Mouse (Mus musculus): Measurements from ENCODE around the gene Supt6.
"Not testable (repeated sequence)": the region's sequence is repeated elsewhere in the genome, so short reads cannot be mapped to it uniquely, and the experiment has no call there.

Gene Supt6

GRCm38 (mm10) chr11:78223586-78223985 lies 22.2 kb downstream of the Supt6 start:
- DNase-seq (ENCODE audit: low spot score in 2 of 2), result no peak

GRCm38 (mm10) chr11:78215709-78216317 lies 30.0 kb downstream of the Supt6 start:
- peak in 1 of 2 experiments; percentile 33 for DNase-seq (ENCODE audit: low spot score in 2 of 2)

GRCm38 (mm10) chr11:78213086-78213817 lies 32.5 kb downstream of the Supt6 start:
- no peak for DNase-seq (ENCODE audit: low spot score in 2 of 2)

GRCm38 (mm10) chr11:78211513-78211912 lies 34.3 kb downstream of the Supt6 start:
- DNase-seq (ENCODE audit: low spot score in 2 of 2), result no peak

- no peak for DNase-seq (ENCODE audit: low spot score in 2 of 2)
Measured at GRCm38 (mm10) chr11:78210615-78211014, 35.2 kb downstream of the Supt6 start.

DNA sequence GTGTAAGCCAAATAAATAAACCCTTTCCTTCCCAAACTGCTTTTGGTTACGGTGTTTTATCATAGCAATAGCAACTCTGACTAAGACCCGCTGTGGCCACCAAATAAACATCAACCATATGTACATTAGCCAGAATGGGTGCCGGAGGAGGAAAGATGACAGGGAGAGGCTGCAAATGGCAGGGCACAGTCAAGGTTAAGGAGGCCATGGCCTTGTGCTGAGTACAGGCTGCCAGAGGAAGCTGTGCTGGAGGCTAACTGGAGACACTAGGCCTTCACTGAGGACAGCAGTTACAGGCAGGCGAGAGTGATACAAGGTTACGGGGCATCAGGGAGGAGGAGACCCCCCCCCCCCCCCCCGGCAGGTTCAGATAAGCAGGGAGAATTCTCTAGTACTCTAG lies 35.9 kb downstream of the Supt6 start:
- DNase-seq (ENCODE audit: low spot score in 2 of 2), result no peak

DNA sequence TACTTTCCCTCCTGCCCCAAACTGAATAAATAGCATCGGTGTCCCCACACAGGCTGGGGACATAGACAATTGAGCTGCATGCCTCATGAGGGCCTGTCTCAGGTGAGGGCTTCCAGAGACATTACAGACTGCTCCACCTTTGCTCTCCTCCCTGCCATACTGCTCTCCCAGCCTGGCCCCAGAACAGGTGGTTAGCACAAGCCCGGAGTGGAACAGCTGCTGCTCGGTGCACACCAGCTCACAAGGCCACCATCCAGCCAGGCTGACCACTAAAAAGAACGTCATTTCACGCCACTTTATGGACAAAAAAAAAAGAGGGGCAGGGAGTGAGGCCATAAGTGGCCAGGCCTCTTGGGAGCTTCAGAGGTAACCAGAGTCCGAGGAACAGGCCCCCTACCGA lies 38.6 kb downstream of the Supt6 start:
- DNase-seq (ENCODE audit: low spot score in 2 of 2), result no peak

DNA sequence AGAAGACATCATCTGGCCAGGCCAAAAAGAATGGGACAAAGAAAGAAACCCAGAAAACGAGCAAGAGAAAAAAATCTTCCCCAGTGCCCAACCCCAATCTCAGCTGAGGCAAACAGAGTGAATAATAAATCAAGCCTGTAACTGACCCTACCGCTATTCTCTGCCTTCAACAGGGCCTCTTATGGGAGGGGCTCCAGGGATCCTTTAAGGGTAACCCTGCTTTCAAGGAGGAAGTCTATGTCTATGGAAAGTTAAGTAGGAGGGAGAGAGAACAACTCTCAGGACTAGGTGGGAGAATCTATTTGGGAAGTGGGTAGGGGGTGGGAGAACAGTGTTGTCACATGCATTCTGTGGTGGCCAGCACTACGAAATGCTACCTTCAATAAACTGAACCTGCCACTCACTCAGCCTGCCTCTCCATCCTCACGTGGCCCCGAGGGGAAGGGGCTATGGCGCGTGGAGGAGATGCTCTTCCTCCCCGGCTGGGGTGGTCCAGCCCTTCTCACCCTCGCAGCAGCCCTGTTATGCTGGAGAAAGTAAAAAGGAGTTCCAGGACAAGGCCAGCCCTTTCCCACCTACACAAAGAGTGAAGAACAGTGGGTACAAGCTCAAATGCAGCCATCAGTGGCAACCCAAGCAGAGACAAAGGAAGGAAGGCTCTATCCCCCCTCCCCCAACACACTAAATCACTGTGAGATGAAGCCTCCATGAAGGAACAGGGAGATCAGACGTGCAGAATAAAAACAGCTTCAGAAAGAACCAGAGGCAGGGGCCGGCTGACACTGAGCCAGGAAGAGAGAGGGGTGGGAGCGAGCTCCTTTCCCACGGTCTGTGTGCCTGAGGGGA lies 40.2 kb downstream of the Supt6 start:
- DNase-seq (ENCODE audit: low spot score in 2 of 2), result no peak

- DNase-seq (ENCODE audit: low spot score in 2 of 2), result no peak
Measured at GRCm38 (mm10) chr11:78204287-78204686, 41.5 kb downstream of the Supt6 start.

GRCm38 (mm10) chr11:78202372-78202771 lies 43.4 kb downstream of the Supt6 start:
- DNase-seq (ENCODE audit: low spot score in 2 of 2), result no peak

DNA sequence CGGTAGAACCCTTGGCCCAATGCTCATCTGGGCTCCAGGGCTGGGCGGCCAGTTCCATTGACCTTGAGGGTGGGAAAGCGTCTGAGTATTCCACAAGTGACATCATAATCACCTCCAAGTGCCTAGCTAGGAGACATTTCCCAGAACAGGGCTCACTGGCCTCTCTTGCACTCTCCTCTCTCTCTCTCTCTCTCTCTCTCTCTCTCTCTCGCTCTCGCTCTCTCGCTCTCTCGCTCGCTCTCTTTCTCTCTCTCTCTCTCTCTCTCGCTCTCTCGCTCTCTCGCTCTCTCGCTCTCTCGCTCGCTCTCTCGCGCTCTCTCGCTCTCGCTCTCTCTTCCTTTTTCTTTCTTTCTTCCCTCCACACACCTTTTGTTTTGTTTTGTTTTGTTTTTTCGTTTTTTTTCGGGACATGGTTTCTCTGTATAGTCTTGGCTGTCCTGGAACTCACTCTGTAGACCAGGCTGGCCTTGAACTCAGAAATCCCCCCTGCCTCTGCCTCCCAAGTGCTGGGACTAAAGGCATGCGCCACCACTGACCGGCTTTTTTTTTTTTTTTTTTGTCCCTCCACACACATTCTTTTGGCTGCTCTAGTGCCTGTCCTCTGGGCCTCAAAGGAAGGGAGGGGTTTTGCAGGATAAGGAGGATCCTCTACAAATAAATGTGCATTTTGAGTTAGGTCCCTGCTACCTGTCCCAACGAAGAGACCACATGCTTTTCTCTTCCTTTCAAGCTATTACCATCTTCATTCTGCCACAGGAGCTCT lies 50.5 kb downstream of the Supt6 start:
- no peak for DNase-seq (ENCODE audit: low spot score in 2 of 2)

DNA sequence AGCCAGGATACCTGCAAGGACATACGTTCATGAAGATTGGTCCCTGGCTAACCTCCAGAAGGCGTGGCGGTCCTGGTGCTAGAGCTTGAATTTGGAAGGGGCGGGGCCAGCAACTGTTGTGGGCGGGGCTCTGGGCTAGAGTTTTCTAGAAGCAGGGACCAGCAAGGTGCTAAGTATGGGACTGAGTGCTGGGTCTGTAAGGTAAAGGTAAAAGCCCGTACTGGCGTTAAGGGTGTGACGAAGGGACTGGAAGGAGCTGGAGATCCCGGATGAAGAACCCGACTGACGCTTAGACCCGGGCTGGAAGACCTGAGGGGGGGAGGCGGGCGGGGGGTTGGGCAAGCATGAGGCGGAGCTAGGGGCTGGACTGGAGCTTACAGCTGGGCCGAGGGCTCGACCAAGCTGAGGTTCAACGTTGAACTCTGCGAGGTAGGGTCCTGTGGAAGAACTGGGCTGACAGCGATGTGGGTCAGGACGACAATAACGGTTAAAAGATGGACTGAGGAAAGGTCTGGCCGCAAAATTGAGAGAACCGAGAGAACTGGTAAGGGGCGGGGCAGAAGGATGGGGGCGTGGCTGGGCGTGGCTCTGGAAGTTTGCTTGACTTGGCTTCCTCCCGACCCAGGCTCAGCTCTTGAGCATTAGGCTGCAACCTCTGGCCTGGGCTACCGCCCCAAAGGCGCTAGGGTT lies 51.2 kb downstream of the Supt6 start:
- no peak for DNase-seq (ENCODE audit: low spot score in 2 of 2)

GRCm38 (mm10) chr11:78193113-78193512 lies 52.7 kb downstream of the Supt6 start, which contains the start of gene Proca1:
TSS of gene Proca1 (plus strand) at chr11:78193392.
- DNase-seq (ENCODE audit: low spot score in 2 of 2), result no peak

GRCm38 (mm10) chr11:78190041-78190440 lies 55.7 kb downstream of the Supt6 start:
- DNase-seq (ENCODE audit: low spot score in 2 of 2), result no peak

DNA sequence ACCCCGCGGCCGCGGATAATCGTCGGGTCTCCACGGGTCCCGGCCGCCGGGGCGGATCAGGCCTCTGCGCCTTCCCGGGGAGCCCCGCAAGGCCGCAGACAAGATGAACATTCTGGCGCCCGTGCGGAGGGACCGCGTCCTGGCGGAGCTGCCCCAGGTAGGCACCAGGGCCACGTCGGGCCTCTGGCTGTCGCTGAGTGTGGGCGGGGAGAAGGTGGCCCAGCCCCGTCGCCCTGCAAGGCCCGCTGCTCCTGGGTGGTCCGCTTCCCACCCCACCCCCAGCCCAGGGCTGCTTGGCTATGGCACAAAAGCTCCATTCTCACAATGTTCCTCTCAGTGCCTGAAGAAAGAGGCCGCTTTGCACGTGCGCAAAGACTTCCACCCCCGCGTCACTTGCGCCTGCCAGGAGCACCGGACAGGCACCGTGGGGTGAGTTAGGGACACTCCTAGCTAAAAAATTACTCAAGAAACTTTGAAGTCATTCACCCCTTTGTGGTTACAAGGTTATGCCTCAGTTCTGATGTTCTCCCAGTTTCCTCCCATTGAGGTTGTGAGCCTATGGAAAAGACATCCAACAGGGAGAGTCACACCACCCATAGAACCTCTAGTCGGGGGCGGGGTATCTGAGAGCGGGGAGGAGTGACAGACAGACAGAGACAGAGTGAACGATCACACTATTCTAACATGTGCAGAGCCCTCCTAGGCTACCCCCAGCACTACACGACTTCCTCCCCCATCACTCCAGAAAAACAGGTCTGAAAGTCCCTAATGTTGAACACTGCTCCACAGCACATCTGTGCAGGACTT lies 56.4 kb downstream of the Supt6 start:
- DNase-seq (ENCODE audit: low spot score in 2 of 2), result peak in 1 of 2 experiments; percentile 85

DNA sequence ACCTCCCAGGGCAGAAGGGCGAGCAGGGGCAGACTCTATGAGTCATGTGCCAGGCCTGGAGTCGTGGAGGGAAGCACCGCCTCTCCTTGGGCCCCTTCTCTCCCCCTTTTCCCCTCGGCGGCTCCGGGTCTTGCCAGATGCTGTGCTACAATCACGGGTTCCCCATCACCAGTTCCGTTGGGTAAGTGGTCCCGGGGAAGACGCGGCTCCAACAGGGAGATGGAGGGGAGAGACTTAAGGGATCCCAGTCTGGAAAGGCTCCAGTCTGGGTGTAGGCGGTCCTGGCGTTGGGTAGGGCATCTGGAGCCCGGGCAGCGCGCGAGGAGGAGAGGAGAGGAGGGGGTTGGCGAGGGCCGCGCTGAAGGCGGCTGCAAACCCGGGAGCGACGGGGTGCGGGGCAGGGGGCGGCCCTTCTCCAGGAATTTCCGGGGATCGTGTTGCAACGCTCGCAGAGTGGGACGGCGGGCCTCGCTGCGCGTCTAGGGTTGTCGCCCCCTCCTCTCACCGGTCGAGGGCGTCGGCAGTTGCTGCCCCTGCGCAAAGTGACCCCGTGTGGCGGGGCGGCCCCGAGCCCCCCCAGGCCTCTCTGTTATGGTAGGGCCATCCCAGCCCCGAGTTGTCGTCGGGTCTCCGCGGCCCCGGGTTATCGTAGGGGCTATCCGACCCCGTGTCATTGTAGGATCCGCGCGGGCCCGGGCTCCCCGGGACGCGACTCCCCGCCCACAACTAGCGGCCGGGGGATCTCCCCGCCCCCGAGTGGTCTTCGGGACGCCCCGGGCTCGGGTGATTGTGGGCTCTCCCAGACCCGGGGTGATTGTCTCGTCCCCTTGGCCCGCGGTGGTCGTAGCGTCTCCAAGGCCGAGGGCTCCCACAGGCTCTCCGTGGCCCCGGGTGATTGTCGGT lies 57.2 kb downstream of the Supt6 start, which contains the start of gene Rab34:
TSS of gene Rab34 (plus strand) at position 100 of the 903 bp plus-strand sequence.
- DNase-seq (ENCODE audit: low spot score in 2 of 2), result peak; percentile 57 to 61

- not testable (repeated sequence) for DNase-seq (ENCODE audit: low spot score in 2 of 2)
Measured at GRCm38 (mm10) chr11:78184702-78185101, 61.1 kb downstream of the Supt6 start.

GRCm38 (mm10) chr11:78183884-78184514 lies 61.8 kb downstream of the Supt6 start:
- DNase-seq (ENCODE audit: low spot score in 2 of 2), result no peak

All from frontal cortex, postnatal 36 days (tissue).